ENCODE assay signal across 7 mouse cellular contexts in genomic region chr17:85995727-85996126, GRCm38 (mm10).
DNase-seq lines count a peak whose midpoint lies in the region; ATAC-seq and TF ChIP-seq lines count a peak whose summit lies in the region.

No protein-coding gene starts in this region.

- TF ChIP-seq CTCF in MEL (IDR thresholded peaks at IDR 0.05 in 2 of 3, conservative IDR thresholded peaks at IDR 0.05 in 1 of 3; ENCODE audit: control insufficient read depth in 1 of 3, insufficient read depth in 1 of 3, low read depth in 2 of 3, low read length in 3 of 3, poor library complexity in 1 of 3, severe bottlenecking in 1 of 3): no peak

- no peak for TF ChIP-seq EP300 in MEL (IDR thresholded peaks at IDR 0.05; ENCODE audit: low read depth in 1 of 2, low read length in 2 of 2)

- H3K9me3 ChIP-seq in MEL (replicated peaks; ENCODE audit: insufficient read depth, low read length): no peaks in the 10 kb centered on the region
- peaks cover 4% of the 10 kb centered on the region; the same call in 1 of the 2 replicates for H3K9me3 ChIP-seq in heart, embryonic 15.5 days (replicated peaks)

- H3K27me3 ChIP-seq in MEL (ENCODE audit: control insufficient read depth in 1 of 2, insufficient read depth in 2 of 2, low read length in 2 of 2): no peaks in the 10 kb centered on the region
- H3K27me3 ChIP-seq in heart, embryonic 15.5 days: no peaks in the 10 kb centered on the region

- no peak overlapping the region for H3K4me3 ChIP-seq in MEL (ENCODE audit: control insufficient read depth in 1 of 2, insufficient read depth in 1 of 2, low read depth in 2 of 2, low read length in 2 of 2)
- H3K4me3 ChIP-seq in heart, embryonic 15.5 days: no peak overlapping the region

- H3K27ac ChIP-seq in MEL (ENCODE audit: control insufficient read depth, low read depth, low read length): no peak overlapping the region
- peak overlapping the region; percentile 72 for H3K27ac ChIP-seq in heart, embryonic 15.5 days

- peaks cover 0 to 12% of the 10 kb centered on the region in 2 experiments; a peak in 2 of 4 replicates for H3K36me3 ChIP-seq in MEL (ENCODE audit: control insufficient read depth in 1 of 2, insufficient read depth in 2 of 2, low read length in 2 of 2)
- H3K36me3 ChIP-seq in heart, embryonic 15.5 days: peaks cover 12% of the 10 kb centered on the region

- H3K4me2 ChIP-seq in heart, embryonic 15.5 days: no peak overlapping the region

- no peak overlapping the region for H3K9ac ChIP-seq in MEL (ENCODE audit: control insufficient read depth, low read depth, low read length, poor library complexity, severe bottlenecking)
- no peak overlapping the region for H3K9ac ChIP-seq in heart, embryonic 15.5 days

- TF ChIP-seq RAD21 in MEL (IDR thresholded peaks at IDR 0.05; ENCODE audit: low read depth, low read length): no peak

- no peaks in the 10 kb centered on the region for H3K79me2 ChIP-seq in MEL (ENCODE audit: control insufficient read depth, insufficient read depth, low read length, poor library complexity)

- peak; percentile 26 for DNase-seq in MEL (ENCODE audit: low read depth, low spot score)
- peak; percentile 93 for DNase-seq in adipocyte (ENCODE audit: low spot score)
- peak; percentile 66 for DNase-seq in fibroblast of lung, adult 2 months (ENCODE audit: low read depth)
- DNase-seq in left cerebral cortex, adult 18-20 months (ENCODE audit: low spot score in 2 of 2): peak; percentile 30 to 53
- peak; percentile 60 for DNase-seq in right cerebral cortex, adult 18-20 months
- no peak for DNase-seq in spleen, postnatal 14 days (ENCODE audit: low spot score in 2 of 2)

- 35% methylated on average over 2 of the region's 2 CpGs for WGBS in heart, embryonic 15.5 days

- H3K4me1 ChIP-seq in MEL (ENCODE audit: control insufficient read depth in 1 of 2, insufficient read depth in 2 of 2, low read length in 2 of 2): no peaks in the 10 kb centered on the region
- H3K4me1 ChIP-seq in heart, embryonic 15.5 days (replicated peaks): peaks cover 13% of the 10 kb centered on the region

- ATAC-seq in heart, embryonic 15.5 days (replicated peaks; ENCODE audit: insufficient number of reproducible peaks, insufficient read depth, low FRiP score, low read depth): peak; percentile 94

- no peak for TF ChIP-seq POLR2A in MEL (IDR thresholded peaks at IDR 0.05; ENCODE audit: control insufficient read depth in 1 of 2, insufficient read depth in 1 of 2, low read depth in 1 of 2, low read length in 2 of 2, poor library complexity in 1 of 2)

TF ChIP-seq in MEL, 35 proteins besides CTCF, POLR2A, EP300 and RAD21:
- TF ChIP-seq MAFK (IDR thresholded peaks at IDR 0.05; ENCODE audit: borderline replicate concordance, low read depth, low read length) (no peak), USF1 (IDR thresholded peaks at IDR 0.05; ENCODE audit: low read depth, low read length) (peak; percentile 49; the same call in 1 of the 2 replicates)

Comparison
In these comparisons a context has a peak if more than half of its experiments do, and no peak if none do; other contexts are left out.
1. DNase-seq: peak in MEL (single experiment), adipocyte (single experiment), fibroblast of lung, adult 2 months (single experiment), left cerebral cortex, adult 18-20 months (2 of 2) and right cerebral cortex, adult 18-20 months (single experiment); none in spleen, postnatal 14 days (0 of 2).